Mouse (Mus musculus) lung, adult 2 months (tissue): Measurements from ENCODE around the gene Usp2.

Source experiments
- CTCF ChIP-seq: fragments of 200-500 bp; IDR thresholded peaks from 2 replicates; pipeline ENCODE4 v1.5.1; 2011; ENCODE audit warnings: mild to moderate bottlenecking, low read length, control low read depth; ENCODE audit not compliant: insufficient read depth
- POLR2A ChIP-seq: fragments of 200-500 bp; IDR thresholded peaks from 2 replicates; pipeline ENCODE4 v1.6.1; 2011; ENCODE audit warnings: low read depth, mild to moderate bottlenecking, control low read depth, low read length, borderline replicate concordance; ENCODE audit errors: extremely low read depth

DNA sequence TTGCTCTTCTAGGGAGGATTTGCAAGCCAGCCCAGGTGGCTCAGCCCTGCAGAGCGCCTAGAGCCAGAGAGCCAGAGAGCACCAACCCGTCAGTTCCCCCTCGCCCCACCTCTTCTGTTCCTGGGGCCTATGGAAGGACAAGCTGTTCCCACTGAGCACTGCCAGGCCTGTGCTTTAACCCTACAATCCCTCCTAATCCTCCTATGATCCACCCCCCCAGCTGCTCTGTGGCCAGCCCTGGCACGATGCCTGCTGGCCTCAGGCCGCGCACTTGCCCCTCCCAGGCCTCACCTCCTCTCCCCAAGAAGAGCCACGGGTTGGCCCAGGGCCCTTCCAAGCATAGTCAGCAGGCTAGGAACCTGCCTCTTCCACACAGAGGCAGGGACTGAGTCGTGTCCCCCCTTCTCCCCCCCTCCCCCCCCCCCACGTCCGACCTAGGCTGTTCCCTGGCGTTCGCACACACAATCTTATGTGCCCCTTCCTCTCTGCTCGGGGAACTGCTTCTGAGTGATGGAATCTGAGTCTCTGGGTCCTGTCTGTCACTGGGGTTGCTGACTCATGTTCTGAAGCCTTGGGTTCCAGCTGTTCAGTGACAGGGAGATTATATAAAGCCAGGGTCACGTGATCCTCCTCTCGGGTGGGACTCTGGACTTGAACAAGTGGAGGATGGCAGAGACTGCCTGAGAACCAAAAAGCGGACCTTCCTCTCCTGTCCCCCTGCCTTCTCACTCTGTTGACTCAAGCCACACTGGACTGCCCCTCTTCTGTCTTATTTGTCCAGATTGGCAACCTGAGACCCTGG is 12.3 kb downstream of the Usp2 start:
- TF ChIP-seq CTCF (no peak), POLR2A (no peak)
